Comparison of ENCODE assay signal across 18 mouse cellular contexts in genomic region chr13:113168018-113168534, GRCm38 (mm10). TPM values are rescaled to one million over a fixed set of nuclear protein-coding genes. Genes with fewer than 3 reads are reported as not detected.
A peak's percentile ranks its signal among the peaks of the same experiment; 100 is the strongest.
DNase-seq lines count a peak whose midpoint lies in the region; ATAC-seq lines count a peak whose summit lies in the region.
"Had no signal": no experiment of that assay in that cellular context is flagged by ENCODE, and none has a peak within 500 bp of the region (broad histone marks: within the 10 kb centered on the region; RNA-seq: fewer than 3 reads in every experiment).

No protein-coding gene starts in this region.

- peak; percentile 36; the same call in 1 of the 2 replicates for ATAC-seq in lung, embryonic 16.5 days (ENCODE audit: low read depth)
- ATAC-seq in hindbrain, embryonic 13.5 days (ENCODE audit: low FRiP score) = no peak
- ATAC-seq: hindbrain, postnatal 0 days; midbrain, embryonic 15.5 days had no signal

- H3K27me3 ChIP-seq in lung, embryonic 16.5 days (ENCODE audit: control insufficient read depth, insufficient read depth, low read depth, low read length) = no peaks in the 10 kb centered on the region
- H3K27me3 ChIP-seq in hindbrain, embryonic 13.5 days = no peaks in the 10 kb centered on the region
- H3K27me3 ChIP-seq: embryonic facial prominence, embryonic 12.5 days; heart, embryonic 13.5 days; midbrain, embryonic 15.5 days; neural tube, embryonic 12.5 days; stomach, embryonic 15.5 days had no signal

- H3K9me3 ChIP-seq in lung, embryonic 16.5 days (ENCODE audit: control insufficient read depth, low read length) = no peaks in the 10 kb centered on the region
- no peaks in the 10 kb centered on the region for H3K9me3 ChIP-seq in hindbrain, embryonic 13.5 days
- H3K9me3 ChIP-seq: embryonic facial prominence, embryonic 12.5 days; forebrain, embryonic 10.5 days; heart, embryonic 13.5 days; midbrain, embryonic 15.5 days; neural tube, embryonic 12.5 days; stomach, embryonic 15.5 days had no signal

- H3K4me3 ChIP-seq in lung, embryonic 16.5 days (ENCODE audit: low read length) = no peak overlapping the region
- no peak overlapping the region for H3K4me3 ChIP-seq in hindbrain, embryonic 13.5 days
- H3K4me3 ChIP-seq: embryonic facial prominence, embryonic 12.5 days; forebrain, embryonic 10.5 days; heart, embryonic 13.5 days; midbrain, embryonic 15.5 days; neural tube, embryonic 12.5 days; stomach, embryonic 15.5 days had no signal

- intact Hi-C loops in left cerebral cortex, postnatal 4 days (cut with DNase I) = no loop called here

- H3K36me3 ChIP-seq in lung, embryonic 16.5 days (ENCODE audit: control insufficient read depth, insufficient read depth, low read length) = no peaks in the 10 kb centered on the region
- H3K36me3 ChIP-seq in hindbrain, embryonic 13.5 days = no peaks in the 10 kb centered on the region
- H3K36me3 ChIP-seq: embryonic facial prominence, embryonic 12.5 days; forebrain, embryonic 10.5 days; heart, embryonic 13.5 days; midbrain, embryonic 15.5 days; neural tube, embryonic 12.5 days; stomach, embryonic 15.5 days had no signal

- 55% methylated on average over 9 of the region's 9 CpGs for WGBS in lung, embryonic 16.5 days
- WGBS in hindbrain, embryonic 13.5 days = 86% methylated on average over 9 of the region's 9 CpGs

- no peak overlapping the region for H3K4me2 ChIP-seq in lung, embryonic 16.5 days (ENCODE audit: low read depth, low read length)
- no peak overlapping the region for H3K4me2 ChIP-seq in hindbrain, embryonic 13.5 days
- H3K4me2 ChIP-seq: embryonic facial prominence, embryonic 12.5 days; heart, embryonic 13.5 days; midbrain, embryonic 15.5 days; neural tube, embryonic 12.5 days; stomach, embryonic 15.5 days had no signal

- H3K4me1 ChIP-seq in lung, embryonic 16.5 days (replicated peaks; ENCODE audit: control insufficient read depth, insufficient read depth, low read length) = no peaks in the 10 kb centered on the region
- no peaks in the 10 kb centered on the region for H3K4me1 ChIP-seq in hindbrain, embryonic 13.5 days (replicated peaks)
- H3K4me1 ChIP-seq: embryonic facial prominence, embryonic 12.5 days; forebrain, embryonic 10.5 days; heart, embryonic 13.5 days; midbrain, embryonic 15.5 days; neural tube, embryonic 12.5 days; stomach, embryonic 15.5 days had no signal

- peak; percentile 42 for DNase-seq in heart, postnatal 4 days
- no peak for DNase-seq in heart, adult 8-10 months (ENCODE audit: low spot score)
- DNase-seq in lung, postnatal 25 days (ENCODE audit: low spot score) = no peak
- peak; percentile 31 for DNase-seq in adrenal gland, postnatal 14 days
- DNase-seq in left cerebral cortex, postnatal 4 days = no peak
- DNase-seq: cerebellum, postnatal 25 days; layer of hippocampus, adult 9-11 months; thymus, postnatal 25 days had no signal

- no peak overlapping the region for H3K27ac ChIP-seq in lung, embryonic 16.5 days (ENCODE audit: low read length)
- no peak overlapping the region for H3K27ac ChIP-seq in hindbrain, embryonic 13.5 days
- H3K27ac ChIP-seq: embryonic facial prominence, embryonic 12.5 days; forebrain, embryonic 10.5 days; heart, embryonic 13.5 days; hindbrain, postnatal 0 days; midbrain, embryonic 15.5 days; neural tube, embryonic 12.5 days; stomach, embryonic 15.5 days had no signal

- H3K9ac ChIP-seq in lung, embryonic 16.5 days (ENCODE audit: low read length) = no peak overlapping the region
- no peak overlapping the region for H3K9ac ChIP-seq in hindbrain, embryonic 13.5 days
- H3K9ac ChIP-seq: embryonic facial prominence, embryonic 12.5 days; heart, embryonic 13.5 days; midbrain, embryonic 15.5 days; neural tube, embryonic 12.5 days; stomach, embryonic 15.5 days had no signal

RNA-seq across cellular contexts. Expression of gene Esm1, which starts 41.4 kb away (rescaled TPM):
- under 1 TPM; 0.50 to 0.68 TPM for total RNA-seq in heart, postnatal 4 days (2021)
- 1 to 10 TPM in 1 of 4 experiments, under 1 TPM in 3; 0.44 to 1.3 (median 0.59) TPM for total RNA-seq in heart, adult 8-10 months (2022)
- polyA plus RNA-seq in lung, embryonic 16.5 days (2015; fragmentation: Nextera tagmentation; extraction: Ambion mirVana) = 1.6 and 2.1 TPM in 2 replicates
- total RNA-seq in adrenal gland, postnatal 14 days (2021) = 4.4 and 7.3 TPM in 2 replicates
- polyA plus RNA-seq in hindbrain, embryonic 13.5 days (2015; fragmentation: Nextera tagmentation; extraction: Ambion mirVana) = 1.5 and 1.8 TPM in 2 replicates
- total RNA-seq in left cerebral cortex, postnatal 4 days (2021) = under 1 TPM; 0.48 to 0.52 TPM

RNA-seq across cellular contexts. Expression of gene Gzmk, which starts 57.6 kb away (rescaled TPM):
- total RNA-seq in heart, postnatal 4 days (2021) = not detected
- total RNA-seq in heart, adult 8-10 months (2022) = not detected
- polyA plus RNA-seq in lung, embryonic 16.5 days (2015; fragmentation: Nextera tagmentation; extraction: Ambion mirVana) = not detected in 2 replicates
- total RNA-seq in adrenal gland, postnatal 14 days (2021) = not detected in 2 replicates
- polyA plus RNA-seq in hindbrain, embryonic 13.5 days (2015; fragmentation: Nextera tagmentation; extraction: Ambion mirVana) = not detected in 2 replicates
- not detected for total RNA-seq in left cerebral cortex, postnatal 4 days (2021)
- total RNA-seq: hindbrain, postnatal 0 days had no signal
- polyA plus RNA-seq: brain, embryonic 14.5 days; embryonic facial prominence, embryonic 12.5 days; forebrain, embryonic 10.5 days; heart, embryonic 13.5 days; hindbrain, postnatal 0 days; midbrain, embryonic 15.5 days; neural tube, embryonic 12.5 days; stomach, embryonic 15.5 days had no signal

Comparison
In these comparisons a context has a peak if more than half of its experiments do, and no peak if none do; other contexts are left out.
1. DNase-seq: peak in heart, postnatal 4 days (single experiment) and adrenal gland, postnatal 14 days (single experiment); none in heart, adult 8-10 months (single experiment), lung, postnatal 25 days (single experiment) and left cerebral cortex, postnatal 4 days (single experiment).